Mouse (Mus musculus) heart, embryonic 12.5 days (tissue): ENCODE measurements around the gene Msn. TPM values are rescaled to one million over a fixed set of nuclear protein-coding genes. Genes with fewer than 3 reads are reported as not detected.

Experiments
- polyA plus RNA-seq: library from polyadenylated mRNA; unstranded; fragments of >200 nt; fragmentation: Nextera tagmentation; extraction: Ambion mirVana; gene quantifications from 2 replicates; pipeline ENCODE4 v1.2.1, GENCODE M21; 2016

The Msn gene
- polyA plus RNA-seq, 1 experiment from 2014 or later: 222 TPM

Other genes starting within 250 kb of the Msn start
- 56.5 and 59.4 TPM in 2 replicates for gene Las1l, start 139.1 kb upstream of the Msn start, polyA plus RNA-seq
- gene Vsig4, start 197.4 kb downstream of the Msn start, polyA plus RNA-seq: not detected in 2 replicates